Mouse (Mus musculus): ENCODE data around the gene Arpc3. TPM values are rescaled to one million over a fixed set of nuclear protein-coding genes. Genes with fewer than 3 reads are reported as not detected.
"Not testable (repeated sequence)": the region's sequence is repeated elsewhere in the genome, so short reads cannot be mapped to it uniquely, and the experiment has no call there.

Arpc3 gene
- total RNA-seq, 2 experiments from 2014 or later: 46.8 to 54.9 TPM

DNA sequence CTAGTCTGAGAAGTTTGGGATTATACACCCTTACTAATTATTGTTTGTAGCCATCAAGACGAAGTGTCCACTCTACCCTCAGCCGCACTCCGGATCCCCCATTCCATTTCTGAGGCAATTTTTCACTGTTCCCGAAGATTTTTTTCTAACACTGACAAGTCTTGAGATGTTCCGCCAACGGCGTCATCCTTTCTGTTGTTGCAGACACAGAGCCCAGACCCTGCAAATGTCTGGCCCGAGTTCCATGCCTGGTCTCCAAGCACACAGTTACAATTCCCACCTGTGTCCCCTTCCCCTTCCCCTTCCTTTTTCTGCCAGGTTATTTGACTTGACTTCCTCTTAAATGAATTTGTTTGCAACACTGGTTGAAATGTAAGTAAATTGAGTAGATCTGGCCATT, 8.2 kb downstream of the Arpc3 start:
- no peak for DNase-seq

GRCm38 (mm10) chr5:122400628-122401302, 9.1 kb downstream of the Arpc3 start:
- peak; percentile 68 for DNase-seq

DNA sequence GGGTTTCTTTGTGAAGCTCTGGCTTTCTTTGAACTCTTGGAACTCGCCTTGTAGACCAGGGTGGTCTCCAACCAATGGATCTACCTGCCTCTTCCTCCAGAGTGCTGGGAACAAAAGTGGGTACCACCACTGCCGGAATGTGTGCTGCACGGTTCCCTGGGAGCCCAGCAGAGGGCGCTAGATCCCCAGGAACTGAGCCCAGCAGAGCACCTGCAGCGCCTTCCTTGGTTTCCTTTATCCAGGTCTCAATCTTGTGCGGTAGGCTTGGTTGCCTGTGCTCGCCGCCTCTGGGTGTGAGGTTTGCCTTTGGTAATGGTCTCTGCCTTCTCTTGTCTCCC, 9.6 kb downstream of the Arpc3 start:
- peak; percentile 49 for DNase-seq

- no peak for DNase-seq
Observed at GRCm38 (mm10) chr5:122402160-122402559, 10.5 kb downstream of the Arpc3 start.

- DNase-seq: peak; percentile 42
Observed at GRCm38 (mm10) chr5:122402772-122403171, 11.1 kb downstream of the Arpc3 start.

DNA sequence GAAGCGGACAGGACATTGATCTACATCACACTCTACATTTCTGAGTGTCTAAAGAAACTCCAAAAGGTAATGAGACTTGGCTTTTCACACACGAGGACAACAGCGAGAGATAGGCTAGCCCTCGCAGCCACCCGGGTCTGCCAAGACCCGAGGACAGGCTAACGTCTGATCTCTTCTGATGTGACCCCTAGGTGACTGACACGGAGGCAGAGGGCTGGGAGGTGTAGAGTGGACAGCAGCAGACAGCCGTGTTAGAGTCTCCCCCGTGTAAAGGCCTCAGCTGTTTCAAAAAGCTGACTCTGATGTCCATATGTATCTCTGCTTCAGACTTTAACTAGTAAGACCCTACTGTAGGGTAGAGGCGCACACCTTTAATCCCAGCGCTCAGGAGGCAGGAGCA, 11.7 kb downstream of the Arpc3 start:
- DNase-seq: no peak

GRCm38 (mm10) chr5:122405537-122405936, 13.9 kb downstream of the Arpc3 start:
- DNase-seq: no peak

- no peak for DNase-seq
Observed at GRCm38 (mm10) chr5:122409692-122410645, 18.3 kb downstream of the Arpc3 start.

- no peak for DNase-seq
Observed at GRCm38 (mm10) chr5:122411892-122412291, 20.2 kb downstream of the Arpc3 start.

DNA sequence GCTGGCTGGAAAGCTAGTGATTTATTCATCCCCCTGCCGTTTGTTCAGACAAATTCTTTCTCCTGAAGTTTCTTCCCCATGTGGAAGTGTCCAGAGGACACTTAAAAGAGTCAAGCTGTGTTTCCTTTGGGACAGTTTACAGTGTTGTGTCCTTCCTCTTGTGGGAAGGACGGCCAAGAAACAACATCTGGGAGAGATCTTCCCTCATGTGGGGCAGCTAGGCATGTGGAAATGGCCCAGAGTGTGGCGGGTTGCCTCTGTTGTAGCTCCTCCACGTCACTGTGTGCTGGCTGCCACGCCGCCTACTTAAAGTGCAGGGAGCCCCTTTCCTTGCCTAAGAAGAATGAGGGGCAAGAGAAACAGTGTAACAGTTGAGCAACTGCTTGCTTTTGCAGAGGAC, 21.1 kb downstream of the Arpc3 start:
- DNase-seq: peak; percentile 34

DNA sequence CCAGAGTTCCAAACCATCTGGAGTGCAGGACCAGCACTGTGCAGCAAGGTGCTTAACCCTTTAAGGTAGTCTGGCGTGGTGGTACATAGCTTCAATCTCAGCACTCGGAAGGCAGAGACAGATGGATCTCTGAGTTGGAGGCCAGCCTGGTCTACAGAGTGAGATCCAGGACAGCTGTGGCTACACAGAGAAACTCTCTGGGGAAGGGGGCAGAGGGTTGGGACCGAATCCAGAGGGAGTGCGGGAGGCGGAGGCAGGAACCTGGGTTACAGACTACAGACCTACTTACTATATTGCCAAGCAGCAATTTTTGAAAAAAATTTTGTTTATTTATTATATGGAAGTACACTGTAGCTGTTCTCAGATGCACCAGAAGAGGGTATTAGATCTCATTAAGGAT, 22.7 kb downstream of the Arpc3 start:
- no peak for DNase-seq

- no peak for DNase-seq
Observed at GRCm38 (mm10) chr5:122415465-122415864, 23.8 kb downstream of the Arpc3 start.

DNA sequence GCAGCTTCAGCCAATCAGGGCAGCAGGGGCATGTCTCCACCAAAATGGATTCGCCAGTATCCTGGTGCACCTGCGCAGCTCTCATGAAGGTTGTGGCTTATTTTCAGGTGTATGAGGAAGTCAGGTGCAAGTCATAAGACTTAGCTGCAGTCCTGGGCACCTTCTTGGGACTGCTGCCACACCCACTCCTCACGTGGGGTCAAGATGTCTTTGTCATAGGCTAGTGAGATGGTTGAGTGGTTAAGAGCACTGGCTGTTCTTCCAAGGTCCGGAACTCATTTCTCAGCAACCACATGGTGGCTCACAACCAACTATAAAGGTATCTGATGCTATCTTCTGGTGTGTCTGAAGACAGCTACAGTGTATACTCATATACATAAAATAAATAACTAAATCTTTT, 29.0 kb downstream of the Arpc3 start:
- DNase-seq: not testable (repeated sequence)

DNA sequence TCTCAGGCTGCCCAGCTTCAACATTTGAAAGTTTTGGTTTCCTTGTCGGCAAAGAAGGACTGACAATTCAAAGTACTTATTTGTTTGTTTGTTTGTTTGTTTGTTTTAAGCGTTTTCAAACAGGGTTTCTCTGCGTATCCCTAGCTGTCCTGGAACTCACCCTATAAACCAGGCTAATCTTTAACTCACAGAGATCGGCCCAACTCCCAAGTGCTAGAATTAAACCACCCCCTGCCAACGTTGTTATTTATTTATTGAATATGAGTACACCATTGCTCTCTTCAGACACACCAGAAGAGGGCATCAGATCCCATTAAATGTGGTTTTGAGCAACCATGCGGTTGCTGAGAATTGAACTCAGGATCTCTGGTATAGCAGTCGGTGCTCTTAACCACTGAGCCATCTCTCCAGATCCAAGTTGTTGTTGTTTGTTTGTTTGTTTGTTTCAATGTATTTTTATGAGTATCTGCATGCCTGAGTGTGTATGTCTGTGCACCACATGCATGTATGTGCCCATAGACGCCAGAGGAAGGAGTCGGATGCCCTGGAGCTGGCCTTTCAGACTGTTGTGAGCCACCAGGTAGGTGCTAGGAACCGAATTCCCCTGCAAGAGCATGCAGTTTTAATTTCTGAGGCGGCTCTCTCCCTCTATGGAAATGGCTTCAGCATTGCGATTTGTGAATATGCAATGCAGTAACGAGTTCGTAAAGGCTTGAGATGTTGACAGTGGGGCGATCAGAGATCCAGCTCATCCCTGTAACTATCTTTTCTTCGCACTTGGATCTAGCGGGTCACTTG, 29.8 kb downstream of the Arpc3 start, which contains the start of gene Anapc7:
Anapc7 (plus strand) TSS at position 423 of the 798 bp plus-strand sequence.
- DNase-seq: no peak

- DNase-seq: peak; percentile 83
Observed at GRCm38 (mm10) chr5:122422071-122422964, 30.6 kb downstream of the Arpc3 start.

DNA sequence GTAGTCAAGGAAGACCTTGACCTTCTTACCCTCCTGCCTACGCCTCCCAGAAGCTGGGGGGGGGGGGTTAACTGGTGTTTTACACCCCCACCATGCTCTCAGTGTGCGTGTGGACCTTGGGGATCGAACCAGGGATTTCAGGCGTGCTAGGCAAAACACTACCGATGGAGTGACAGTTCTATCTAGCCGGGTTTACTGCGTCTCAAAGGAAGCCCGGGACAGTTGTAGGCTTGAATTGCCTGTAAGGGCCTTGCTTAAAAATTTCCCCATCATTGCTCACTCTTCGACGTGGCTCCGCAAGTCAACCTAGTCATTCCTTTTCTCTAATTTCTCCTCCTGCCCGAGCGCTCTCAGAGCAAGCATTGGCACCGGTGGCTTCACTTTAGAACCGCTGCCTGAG, 31.4 kb downstream of the Arpc3 start:
- no peak for DNase-seq

DNA sequence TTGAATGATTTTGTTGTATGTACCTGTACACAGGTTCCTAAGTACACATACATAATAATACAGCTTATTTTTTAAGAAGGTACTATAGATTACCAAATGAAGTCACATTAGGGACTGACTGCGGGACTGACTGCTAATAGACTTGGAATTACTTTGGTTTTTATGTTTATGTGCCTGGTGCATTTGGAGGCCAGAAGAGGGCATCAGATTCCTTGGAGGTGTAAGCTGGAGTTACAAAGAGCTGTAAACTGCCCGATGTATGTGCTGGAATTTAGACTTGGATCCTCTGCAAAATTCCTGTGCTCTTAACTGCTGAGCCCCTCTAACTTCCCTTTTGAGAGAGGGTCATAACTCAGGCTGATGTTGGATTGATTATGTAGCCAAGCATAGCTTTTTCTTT, 33.9 kb downstream of the Arpc3 start:
- no peak for DNase-seq

- no peak for DNase-seq
Observed at GRCm38 (mm10) chr5:122430036-122430775, 38.5 kb downstream of the Arpc3 start.

DNA sequence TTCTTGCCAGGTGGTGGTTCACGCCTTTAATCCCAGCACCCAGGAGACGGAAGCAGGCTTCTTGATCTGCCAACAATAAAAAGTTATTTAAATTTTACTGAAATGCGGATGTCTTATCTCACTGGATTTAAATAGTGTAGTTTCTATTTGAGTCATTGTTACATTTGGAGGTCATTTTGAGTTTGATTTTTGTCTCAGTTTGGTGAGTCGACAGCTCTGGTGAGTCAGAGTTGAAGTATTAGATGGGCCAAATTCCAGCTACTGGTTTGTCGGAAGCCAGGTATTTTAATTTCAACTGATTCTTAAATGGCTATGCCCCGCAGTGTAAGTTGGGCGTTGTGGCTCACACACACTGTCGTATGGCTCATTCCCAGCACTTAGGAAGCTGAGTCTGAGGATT, 39.5 kb downstream of the Arpc3 start:
- no peak for DNase-seq

GRCm38 (mm10) chr5:122434541-122434940, 42.9 kb downstream of the Arpc3 start:
- DNase-seq: no peak

All from gastrocnemius, postnatal 25 days (tissue).